Mouse (Mus musculus) right cerebral cortex, postnatal 36 days (tissue): ENCODE measurements around the gene Igf2bp3.
A peak's percentile ranks its signal among the peaks of the same experiment; 100 is the strongest.
"Not testable (repeated sequence)": the region's sequence is repeated elsewhere in the genome, so short reads cannot be mapped to it uniquely, and the experiment has no call there.

ENCODE experiments used
- DNase-seq, 2 experiments: peaks; one replicate each; pipeline ENCODE4 v3.0.0; 2022; ENCODE audit warnings: low spot score in 2 of 2, mixed read lengths in 1 of 2

Gene Igf2bp3

DNA sequence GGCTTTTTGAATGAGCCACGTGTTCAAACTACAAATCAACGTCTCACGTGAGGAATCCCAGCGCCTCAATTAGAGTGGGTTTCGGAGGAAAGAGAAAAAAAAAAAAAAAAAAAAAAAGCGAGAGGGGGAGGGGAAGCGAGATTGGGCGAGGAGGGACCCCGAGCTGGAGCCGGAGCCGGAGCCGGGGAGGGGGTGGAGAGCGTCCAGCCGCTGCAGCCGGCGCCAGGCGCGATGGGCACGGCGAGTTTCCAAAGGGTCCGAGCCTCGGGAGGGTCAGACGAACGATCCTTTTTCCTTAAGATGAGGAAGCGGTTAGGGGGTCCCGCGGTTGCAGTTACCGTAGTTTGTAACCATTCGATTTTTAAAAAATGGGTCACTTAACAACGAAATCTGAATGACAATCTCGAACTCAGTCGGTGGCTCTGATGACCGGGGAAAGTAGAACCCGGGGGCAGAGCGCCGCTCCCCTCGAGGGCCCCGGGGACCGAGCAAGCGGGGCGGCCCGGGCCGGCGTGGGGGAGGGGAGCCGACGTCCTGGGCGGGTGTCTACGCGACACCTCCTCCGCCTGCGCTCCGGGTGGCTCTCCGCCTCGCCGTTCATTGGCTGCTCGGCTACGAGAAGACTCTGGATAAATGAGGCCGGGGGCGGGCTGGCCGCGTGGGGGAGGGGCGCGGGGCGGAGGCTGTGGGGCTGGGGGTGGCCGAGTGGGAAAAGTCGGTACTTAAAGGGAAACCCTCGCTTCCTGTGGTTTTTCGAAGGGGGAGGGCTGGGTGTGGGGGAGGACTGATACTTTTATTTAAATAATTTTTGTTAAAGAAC lies at the start of gene Igf2bp3:
Igf2bp3 (minus strand) TSS at position 30 of the 820 bp plus-strand sequence.
- DNase-seq = no peak

DNA sequence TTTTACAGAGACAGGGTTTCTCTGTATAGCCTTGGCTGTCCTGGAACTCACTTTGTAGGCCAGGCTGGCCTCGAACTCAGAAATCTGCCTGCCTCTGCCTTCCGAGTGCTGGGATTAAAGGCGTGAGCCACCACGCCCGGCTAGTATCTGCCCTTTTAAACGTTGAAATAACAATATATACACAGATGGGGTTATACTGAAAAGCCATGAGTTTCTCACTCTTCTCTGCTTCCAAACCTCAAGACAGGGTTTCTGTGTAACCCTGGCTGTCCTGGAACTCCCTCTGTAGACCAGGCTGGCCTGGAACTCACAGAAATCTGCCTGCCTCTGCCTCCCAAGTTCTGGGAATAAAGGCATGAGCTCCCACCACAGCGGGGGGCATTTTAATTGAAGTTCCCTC lies 49.7 kb upstream of the Igf2bp3 start:
- not testable (repeated sequence) for DNase-seq

DNA sequence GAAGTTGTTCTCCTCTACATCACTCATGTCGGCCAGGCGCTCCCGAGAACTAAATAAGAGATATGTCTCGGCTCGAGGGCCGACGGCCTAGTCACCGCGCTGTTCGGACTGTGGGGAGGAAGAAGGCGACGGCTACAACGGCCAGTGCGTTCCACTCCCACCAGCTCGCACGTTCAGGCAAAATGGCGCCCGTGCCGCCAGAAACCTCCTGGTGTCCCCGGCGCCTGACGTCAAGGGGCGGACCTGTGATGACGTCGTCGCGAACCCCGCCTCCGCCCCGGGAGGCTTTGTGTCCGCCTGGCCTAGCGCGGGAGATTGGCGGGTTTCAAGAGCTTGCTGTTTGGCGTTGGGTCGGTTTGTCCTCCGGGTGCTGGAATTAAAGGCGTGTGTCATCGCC lies 49.1 kb upstream of the Igf2bp3 start, which contains the start of gene Tra2a:
Tra2a (minus strand) TSS at position 187 of the 397 bp plus-strand sequence.
- DNase-seq = peak; percentile 94 to 95

DNA sequence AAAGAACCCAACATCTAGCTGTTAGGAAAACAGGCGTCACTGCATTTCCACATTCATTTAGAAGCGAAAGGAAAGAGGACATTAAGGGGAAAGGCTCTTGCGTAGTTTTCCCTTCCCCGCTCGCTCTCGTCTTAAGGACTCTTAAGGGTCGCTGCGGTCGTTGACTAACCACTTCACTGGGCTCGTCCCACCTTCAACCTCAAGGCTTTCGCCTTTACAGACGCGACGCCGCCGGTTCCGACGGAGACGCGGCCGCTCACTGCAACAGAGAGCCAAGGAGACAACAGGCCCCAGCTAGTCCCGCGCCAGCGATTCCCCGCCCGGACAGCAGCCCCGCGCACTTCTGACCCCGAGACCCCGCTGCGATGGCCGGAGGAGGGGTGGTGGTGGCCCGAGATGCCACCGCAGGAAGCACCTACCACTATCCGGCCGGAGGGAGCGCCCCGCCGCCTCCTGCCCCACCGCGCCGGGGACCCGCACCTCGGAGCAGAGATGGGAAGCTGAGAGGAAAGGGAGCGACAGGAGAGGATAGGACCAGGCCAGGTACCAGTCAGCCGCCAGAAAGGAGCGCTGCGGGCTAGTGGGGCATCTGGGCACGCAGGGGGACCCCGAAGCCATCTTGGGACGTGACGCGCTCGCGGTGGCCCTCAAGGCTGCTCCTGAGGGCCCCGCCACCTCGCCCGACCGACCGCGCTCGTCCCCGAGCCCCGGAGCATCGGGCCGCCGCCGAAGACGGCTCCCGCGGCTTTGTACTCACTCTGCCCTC lies 48.5 kb upstream of the Igf2bp3 start:
- DNase-seq = peak in 1 of 2 experiments; percentile 13

DNA sequence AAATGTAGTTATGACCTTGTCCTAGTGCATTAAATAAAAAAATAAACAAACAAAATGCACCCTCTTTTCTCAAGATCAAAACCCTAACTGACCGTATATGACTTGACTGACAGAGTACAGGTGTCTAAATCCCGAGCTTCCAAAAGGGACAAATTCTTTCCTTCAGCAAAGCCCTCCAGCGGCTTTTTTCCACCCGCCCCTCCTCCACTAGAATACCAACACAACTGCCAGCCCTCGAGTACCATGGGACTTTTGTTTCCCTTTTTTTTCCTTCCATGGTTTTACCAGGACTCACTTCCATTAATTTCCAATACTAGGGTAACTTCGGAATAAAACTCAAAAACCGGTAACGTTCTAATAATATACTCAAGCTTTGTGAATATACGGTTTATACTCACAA lies 47.7 kb upstream of the Igf2bp3 start:
- no peak for DNase-seq

DNA sequence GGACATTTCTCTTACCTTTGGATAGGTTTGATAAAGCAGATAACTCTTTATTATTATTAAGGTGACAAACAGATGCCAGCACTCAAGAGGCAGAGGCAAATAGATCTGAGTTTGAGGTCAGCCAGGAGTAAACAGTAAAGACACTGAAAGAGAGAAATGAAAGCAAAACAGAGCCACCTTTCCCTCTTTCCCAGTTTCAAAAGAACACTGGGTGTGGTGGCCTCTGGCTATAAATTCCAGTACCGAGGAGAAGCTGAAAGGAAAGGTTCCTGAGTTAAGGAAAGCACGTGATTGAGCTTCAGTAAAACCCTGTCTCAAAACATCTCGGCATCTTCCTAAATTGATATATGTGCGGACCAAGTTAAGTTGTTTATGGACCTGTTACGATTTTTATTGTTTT lies 45.0 kb upstream of the Igf2bp3 start:
- no peak for DNase-seq

GRCm38 (mm10) chr6:49257880-49258279 lies 43.1 kb upstream of the Igf2bp3 start:
- no peak for DNase-seq

DNA sequence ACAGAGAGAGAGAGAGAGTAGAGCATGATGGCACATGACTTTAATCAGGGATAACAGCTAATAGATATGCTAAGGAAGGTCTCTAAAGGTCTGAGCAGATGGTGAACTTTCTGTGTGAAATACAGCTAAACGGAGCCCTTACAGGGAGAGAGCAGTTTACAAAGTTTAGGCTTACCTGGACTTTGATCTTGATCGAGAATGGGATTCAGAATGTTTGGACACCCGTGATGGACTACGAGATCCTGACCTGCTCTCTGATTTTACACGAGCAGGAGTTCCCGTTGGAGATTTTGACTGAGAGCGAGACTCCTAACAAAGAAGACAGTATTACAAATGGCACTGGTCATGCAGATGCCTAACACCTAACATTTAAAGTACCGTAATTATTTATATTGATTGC lies 37.5 kb upstream of the Igf2bp3 start:
- DNase-seq = no peak

- DNase-seq = no peak
These were observed 36.4 kb upstream of the Igf2bp3 start for GRCm38 (mm10) chr6:49251199-49251598.

- no peak for DNase-seq
These were observed 32.5 kb upstream of the Igf2bp3 start for GRCm38 (mm10) chr6:49247246-49247645.

- DNase-seq = no peak
These were observed 27.6 kb upstream of the Igf2bp3 start for GRCm38 (mm10) chr6:49242331-49242730.

- no peak for DNase-seq
These were observed 26.8 kb upstream of the Igf2bp3 start for GRCm38 (mm10) chr6:49241562-49241961.

GRCm38 (mm10) chr6:49236331-49236730 lies 21.6 kb upstream of the Igf2bp3 start:
- peak; percentile 100 for DNase-seq

GRCm38 (mm10) chr6:49233356-49233755 lies 18.6 kb upstream of the Igf2bp3 start:
- DNase-seq = no peak

- no peak for DNase-seq
These were observed 13.4 kb upstream of the Igf2bp3 start for GRCm38 (mm10) chr6:49228126-49228679.

DNA sequence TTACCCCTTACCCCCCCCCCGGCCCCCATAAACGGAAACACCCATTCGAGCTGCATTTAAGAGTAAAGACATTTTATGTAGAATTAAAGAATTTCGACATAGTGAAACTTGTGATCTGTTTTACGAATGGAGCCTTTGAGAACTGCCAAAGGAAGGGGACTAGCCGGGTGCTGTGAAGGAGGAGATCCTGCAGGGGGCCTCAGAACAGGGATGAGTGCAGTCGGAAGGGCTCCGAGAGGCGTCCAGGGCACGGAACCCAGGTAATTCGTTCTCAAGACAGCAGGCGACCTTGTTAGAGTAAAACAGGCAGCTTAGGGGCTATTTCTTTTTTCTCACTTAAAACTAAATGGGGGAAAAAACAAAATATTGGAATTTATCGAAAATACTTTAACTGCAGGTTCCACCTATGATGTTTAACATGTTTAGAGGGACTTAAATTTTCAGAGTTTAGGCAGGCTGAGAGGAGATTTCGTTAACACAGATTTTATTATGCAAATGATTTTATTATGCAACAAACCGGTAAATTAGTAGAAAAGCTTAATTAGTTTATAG lies 12.5 kb upstream of the Igf2bp3 start:
- DNase-seq = no peak

GRCm38 (mm10) chr6:49225728-49226123 lies 11.0 kb upstream of the Igf2bp3 start:
- DNase-seq = no peak

DNA sequence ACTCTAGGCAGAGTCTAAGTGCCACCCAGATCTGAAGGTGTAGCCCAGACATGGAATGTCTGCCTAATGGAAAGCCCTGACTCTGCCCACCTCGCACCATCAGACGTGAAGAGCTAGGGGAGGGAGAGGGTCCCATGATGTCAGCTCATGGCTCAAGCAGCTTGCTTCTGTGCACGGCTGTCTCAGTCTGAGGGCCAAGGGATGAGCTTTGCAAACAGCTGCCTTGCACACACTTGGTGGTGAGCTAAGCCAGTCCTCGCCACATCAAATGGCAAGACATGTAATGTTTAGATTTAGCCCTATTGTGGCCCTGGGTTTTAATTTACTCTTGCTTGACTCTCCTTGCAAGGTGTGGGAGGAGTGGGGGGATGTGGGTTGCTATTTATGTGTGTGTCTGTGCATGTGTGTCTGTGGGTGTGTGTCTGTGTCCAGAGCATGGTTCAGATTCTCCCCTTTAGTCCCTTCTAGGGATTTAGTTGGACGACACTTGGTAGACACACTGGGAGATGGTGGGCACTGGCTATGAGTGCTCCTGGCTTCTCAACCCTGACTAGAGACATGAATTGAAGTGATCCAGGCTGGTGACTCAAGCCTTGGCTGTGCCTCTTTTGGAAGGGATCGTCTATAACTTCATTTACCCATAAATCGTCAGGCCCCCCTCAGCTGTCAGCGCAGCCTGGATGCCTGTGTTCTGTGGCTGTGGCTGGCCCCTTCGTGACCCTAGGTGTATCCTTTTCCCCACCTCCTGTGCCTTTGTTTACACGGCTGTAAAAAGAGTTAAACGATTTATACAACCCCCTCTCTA lies 10.4 kb upstream of the Igf2bp3 start:
- DNase-seq = no peak

DNA sequence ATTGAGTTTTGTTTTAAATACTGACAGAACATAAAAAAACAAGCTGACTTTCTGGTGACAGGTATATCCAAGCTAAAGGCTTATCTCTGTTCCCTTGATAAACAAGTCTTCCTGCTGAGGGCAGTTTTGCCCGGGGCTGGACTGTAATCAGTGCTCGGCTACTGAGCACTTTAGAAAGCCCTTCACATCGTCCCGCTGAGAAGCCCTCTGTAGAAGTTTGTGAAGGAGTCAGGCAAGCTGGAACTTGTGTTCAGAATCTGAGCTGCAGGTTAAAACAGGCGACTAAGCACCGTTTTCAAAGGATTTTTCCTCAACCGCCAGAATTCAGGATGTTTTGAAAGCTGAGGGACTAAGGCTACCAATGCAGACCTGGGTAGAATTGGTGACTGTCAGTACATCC lies 7.1 kb upstream of the Igf2bp3 start:
- DNase-seq = no peak

DNA sequence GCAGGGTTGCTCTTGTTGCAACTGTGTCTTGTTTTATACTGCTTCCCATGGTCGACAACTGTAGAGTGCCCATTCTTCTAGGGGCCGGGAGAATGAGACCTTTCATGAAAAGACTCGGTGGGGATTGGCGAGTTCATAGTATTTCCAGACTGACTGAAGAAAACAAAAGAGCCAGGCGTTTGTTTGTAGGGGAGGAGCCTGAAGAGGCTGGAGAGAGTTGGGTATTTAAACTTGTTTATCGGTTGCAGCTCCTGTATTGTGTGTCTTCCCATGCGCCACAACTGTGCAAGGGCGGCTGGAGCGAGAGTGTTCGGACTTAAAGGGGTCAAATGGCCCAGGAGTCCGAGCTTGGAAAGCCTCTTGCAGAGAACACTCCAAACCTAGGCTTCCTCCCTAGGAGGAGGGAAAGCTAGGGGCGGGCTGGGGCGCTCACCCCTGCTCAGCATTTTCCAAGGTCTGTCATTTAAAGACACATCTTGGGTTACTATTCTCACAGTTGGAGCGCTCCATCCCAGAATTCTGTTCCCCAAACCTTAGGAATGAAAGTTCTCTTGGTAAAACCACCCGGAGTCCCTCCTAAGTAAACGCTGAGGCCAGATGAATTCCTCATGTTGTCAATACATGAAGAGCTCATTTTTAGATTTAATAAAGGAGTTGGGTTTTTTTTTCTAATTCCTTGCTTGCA lies 5.3 kb upstream of the Igf2bp3 start:
- DNase-seq = no peak
